Mouse (Mus musculus): ENCODE measurements around the gene Rrp7a.

DNA sequence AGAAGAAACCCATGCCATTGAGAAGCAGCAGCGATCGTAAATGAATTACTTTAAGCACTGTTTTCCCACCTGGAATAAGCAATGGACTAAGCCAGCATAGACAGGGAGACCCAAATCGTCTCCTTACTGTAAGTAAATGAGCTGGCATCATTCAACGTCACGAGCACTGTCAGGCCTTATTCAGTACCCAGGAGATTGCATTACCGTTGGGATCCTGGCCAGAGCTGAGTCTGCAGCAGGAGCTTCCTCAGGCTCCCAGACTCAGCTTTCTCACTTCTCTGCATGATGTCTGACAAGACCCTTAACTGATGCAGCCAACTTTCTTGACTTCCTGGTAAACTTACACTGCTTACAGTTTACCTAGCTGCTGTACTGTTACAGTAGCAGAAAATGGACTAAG is 12.1 kb upstream of the Rrp7a start:
- TF ChIP-seq CTCF (conservative IDR thresholded peaks at IDR 0.05; ENCODE audit: low read length) (no peak), POU5F1 (IDR thresholded peaks at IDR 0.05; ENCODE audit: borderline replicate concordance, low read length) (no peak)

Measured in E14TG2a.4 (cell line).